Mouse (Mus musculus): ENCODE measurements around the gene Gm21962.

The Gm21962 gene

GRCm38 (mm10) chr3:137716573-137717157, 45.3 kb downstream of the Gm21962 start:
- no peak for DNase-seq (ENCODE audit: low spot score)

All from embryo, embryonic 10 days (tissue).